Comparison of ENCODE assay signal across 9 mouse cellular contexts in the genomic region with DNA sequence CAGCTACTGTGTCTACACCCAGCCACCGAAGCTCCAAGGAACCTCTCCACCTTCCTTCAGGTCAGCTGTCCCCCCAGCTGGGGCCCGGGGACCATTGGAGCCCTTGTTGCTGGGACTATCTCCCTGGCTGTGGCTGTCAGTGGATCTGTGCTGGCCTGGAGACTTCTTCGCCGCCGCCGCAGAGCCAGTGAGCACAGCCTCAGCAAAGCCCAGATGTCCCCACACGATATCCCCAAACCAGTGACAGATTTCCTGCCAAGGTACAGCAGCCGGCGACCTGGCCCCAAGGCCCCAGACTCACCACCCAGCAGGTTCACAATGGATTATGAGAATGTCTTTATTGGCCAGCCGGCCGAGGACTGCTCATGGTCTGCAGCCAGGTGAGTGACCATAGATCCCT. TPM values are rescaled to one million over a fixed set of nuclear protein-coding genes. Genes with fewer than 3 reads are reported as not detected.
DNase-seq lines count a peak whose midpoint lies in the region; ATAC-seq and TF ChIP-seq lines count a peak whose summit lies in the region.
"Had no signal": no experiment of that assay in that cellular context is flagged by ENCODE, and none has a peak within 500 bp of the region (broad histone marks: within the 10 kb centered on the region; RNA-seq: fewer than 3 reads in every experiment).

No protein-coding gene starts in this region.

- no peak for TF ChIP-seq CTCF in CH12.LX (conservative IDR thresholded peaks at IDR 0.05 in 1 of 2, IDR thresholded peaks at IDR 0.05 in 1 of 2; ENCODE audit: low read depth in 2 of 2, low read length in 2 of 2)
- TF ChIP-seq CTCF in MEL (IDR thresholded peaks at IDR 0.05 in 2 of 3, conservative IDR thresholded peaks at IDR 0.05 in 1 of 3; ENCODE audit: control insufficient read depth in 1 of 3, insufficient read depth in 1 of 3, low read depth in 2 of 3, low read length in 3 of 3, poor library complexity in 1 of 3, severe bottlenecking in 1 of 3) = no peak
- no peak for TF ChIP-seq CTCF in liver, adult 2 months (IDR thresholded peaks at IDR 0.05; ENCODE audit: low read depth, low read length)

- 0 out of 2 replicates have a peak overlapping the region, but pooled peaks have one; percentile 13 for H3K9ac ChIP-seq in hindbrain, embryonic 16.5 days (ENCODE audit: low read depth, low read length)
- H3K9ac ChIP-seq in hindbrain, embryonic 11.5 days (ENCODE audit: low read depth, low read length) = no peak overlapping the region
- H3K9ac ChIP-seq in CH12.LX (ENCODE audit: insufficient read depth, low read depth) (peak overlapping the region; percentile 18; the same call in 1 of the 2 replicates), MEL (ENCODE audit: control insufficient read depth, low read depth, low read length, poor library complexity, severe bottlenecking) (peak overlapping the region; percentile 26)
- H3K9ac ChIP-seq in liver, adult 2 months (ENCODE audit: low read depth, low read length) = peak overlapping the region; percentile 5; the same call in 1 of the 2 replicates

- no peaks in the 10 kb centered on the region for H3K79me2 ChIP-seq in CH12.LX (replicated peaks; ENCODE audit: control insufficient read depth, extremely low read depth, insufficient read depth, poor library complexity, severe bottlenecking)
- no peaks in the 10 kb centered on the region for H3K79me2 ChIP-seq in MEL (ENCODE audit: control insufficient read depth, insufficient read depth, low read length, poor library complexity)
- no peaks in the 10 kb centered on the region for H3K79me2 ChIP-seq in liver, adult 2 months (ENCODE audit: control insufficient read depth, insufficient read depth, low read length)

- H3K4me1 ChIP-seq in hindbrain, embryonic 16.5 days (ENCODE audit: control insufficient read depth, insufficient read depth, low read depth, low read length) = no peaks in the 10 kb centered on the region
- no peaks in the 10 kb centered on the region for H3K4me1 ChIP-seq in hindbrain, embryonic 11.5 days (replicated peaks; ENCODE audit: control insufficient read depth, insufficient read depth, low read length)
- H3K4me1 ChIP-seq in CH12.LX (ENCODE audit: control insufficient read depth in 1 of 2, insufficient read depth in 2 of 2) = peaks cover 29 to 67% of the 10 kb centered on the region in 2 experiments
- H3K4me1 ChIP-seq in MEL (ENCODE audit: control insufficient read depth in 1 of 2, insufficient read depth in 2 of 2, low read length in 2 of 2) = peaks cover 7 to 44% of the 10 kb centered on the region in 2 experiments
- no peaks in the 10 kb centered on the region for H3K4me1 ChIP-seq in liver, adult 2 months (ENCODE audit: control insufficient read depth, insufficient read depth, low read length)

- no peaks in the 10 kb centered on the region for H3K36me3 ChIP-seq in hindbrain, embryonic 16.5 days (ENCODE audit: control insufficient read depth, insufficient read depth, low read length)
- no peaks in the 10 kb centered on the region for H3K36me3 ChIP-seq in hindbrain, embryonic 11.5 days (ENCODE audit: control insufficient read depth, insufficient read depth, low read length)
- H3K36me3 ChIP-seq in CH12.LX (replicated peaks in 1 of 2; ENCODE audit: control insufficient read depth in 1 of 2, insufficient read depth in 1 of 2, low read length in 1 of 2) (peaks cover 0 to 6% of the 10 kb centered on the region in 2 experiments), MEL (ENCODE audit: control insufficient read depth in 1 of 2, insufficient read depth in 2 of 2, low read length in 2 of 2) (peaks cover 0 to 18% of the 10 kb centered on the region in 2 experiments; a peak in 2 of 4 replicates)
- H3K36me3 ChIP-seq in liver, adult 2 months (ENCODE audit: control insufficient read depth, insufficient read depth, low read length) = no peaks in the 10 kb centered on the region

- TF ChIP-seq EP300 in CH12.LX (IDR thresholded peaks at IDR 0.05; ENCODE audit: low read length) (no peak), MEL (IDR thresholded peaks at IDR 0.05; ENCODE audit: low read depth in 1 of 2, low read length in 2 of 2) (peak in 1 of 2 experiments; percentile 13; a peak in 1 of 4 replicates)

- H3K4me2 ChIP-seq in hindbrain, embryonic 16.5 days (ENCODE audit: low read length) = no peak overlapping the region
- no peak overlapping the region for H3K4me2 ChIP-seq in hindbrain, embryonic 11.5 days (replicated peaks; ENCODE audit: low read depth, low read length)
- H3K4me2 ChIP-seq in CH12.LX (ENCODE audit: insufficient read depth, low read depth, poor library complexity, severe bottlenecking) = peak overlapping the region; percentile 33

- H3K27ac ChIP-seq in hindbrain, embryonic 16.5 days (ENCODE audit: low read depth, low read length) = no peak overlapping the region
- H3K27ac ChIP-seq in hindbrain, embryonic 11.5 days (ENCODE audit: low read depth, low read length) = no peak overlapping the region
- H3K27ac ChIP-seq in CH12.LX (ENCODE audit: insufficient read depth, low read depth) (peak overlapping the region; percentile 82), MEL (ENCODE audit: control insufficient read depth, low read depth, low read length) (peak overlapping the region; percentile 57)
- peak overlapping the region; percentile 1; the same call in 1 of the 2 replicates for H3K27ac ChIP-seq in liver, adult 2 months (replicated peaks; ENCODE audit: insufficient read depth, low read depth, low read length)

- no peaks in the 10 kb centered on the region for H3K9me3 ChIP-seq in hindbrain, embryonic 16.5 days (ENCODE audit: control insufficient read depth, low read length)
- H3K9me3 ChIP-seq in hindbrain, embryonic 11.5 days (ENCODE audit: control insufficient read depth, low read length) = no peaks in the 10 kb centered on the region
- no peaks in the 10 kb centered on the region for H3K9me3 ChIP-seq in CH12.LX (replicated peaks; ENCODE audit: low read length)
- no peaks in the 10 kb centered on the region for H3K9me3 ChIP-seq in MEL (replicated peaks; ENCODE audit: insufficient read depth, low read length)

- DNase-seq in hindbrain, embryonic 11.5 days (ENCODE audit: low spot score) = no peak
- DNase-seq in CH12.LX (ENCODE audit: extremely low read depth) (no peak), MEL (ENCODE audit: low read depth, low spot score) (peak; percentile 64)
- DNase-seq in liver, adult 2 months (ENCODE audit: extremely low read depth, low read depth, low spot score) = no peak
- DNase-seq in left cerebral cortex, postnatal 25 days (ENCODE audit: low spot score in 2 of 2) = no peak
- no peak for DNase-seq in kidney, postnatal 25 days
- DNase-seq in kidney, postnatal 14 days = no peak
- DNase-seq: cerebellum, adult 9-10 months had no signal

- no peak for ATAC-seq in hindbrain, embryonic 16.5 days
- ATAC-seq in hindbrain, embryonic 11.5 days (ENCODE audit: low FRiP score) = no peak

- no peak for TF ChIP-seq RAD21 in CH12.LX (IDR thresholded peaks at IDR 0.05; ENCODE audit: low read depth, low read length)
- no peak for TF ChIP-seq RAD21 in MEL (IDR thresholded peaks at IDR 0.05; ENCODE audit: low read depth, low read length)

- H3K4me3 ChIP-seq in hindbrain, embryonic 16.5 days (ENCODE audit: low read length) = no peak overlapping the region
- H3K4me3 ChIP-seq in hindbrain, embryonic 11.5 days (ENCODE audit: low read depth, low read length) = no peak overlapping the region
- H3K4me3 ChIP-seq in CH12.LX (replicated peaks in 1 of 3; ENCODE audit: low read depth in 2 of 3, low read length in 2 of 3, poor library complexity in 1 of 3) (peak overlapping the region in 2 of 3 experiments; percentile 34 to 35), MEL (ENCODE audit: control insufficient read depth in 1 of 2, insufficient read depth in 1 of 2, low read depth in 2 of 2, low read length in 2 of 2) (peak overlapping the region in 1 of 2 experiments; percentile 1; a peak in 1 of 4 replicates)
- peak overlapping the region; percentile 48 for H3K4me3 ChIP-seq in liver, adult 2 months (ENCODE audit: insufficient read depth, low read depth, low read length)

- 79% methylated on average over 11 of the region's 11 CpGs for WGBS in hindbrain, embryonic 16.5 days
- WGBS in hindbrain, embryonic 11.5 days = 81% methylated on average over 11 of the region's 11 CpGs
- 89% methylated on average over 11 of the region's 11 CpGs for WGBS in liver, adult 2 months

- in situ Hi-C loops in CH12.LX (cut with MboI; ENCODE audit: low pct_ligation_motif_present, low pct_unique_long_range_greater_than_20kb, low sequenced_read_pairs) = no loop called here

- dilution Hi-C loops in CH12.LX (cut with MboI; ENCODE audit: extremely low pct_ligation_motif_present, extremely low pct_unique_long_range_greater_than_20kb, low sequenced_read_pairs) = no loop called here

- no peaks in the 10 kb centered on the region for H3K27me3 ChIP-seq in hindbrain, embryonic 16.5 days (replicated peaks; ENCODE audit: control insufficient read depth, insufficient read depth, low read length)
- no peaks in the 10 kb centered on the region; the same call in 1 of the 2 replicates for H3K27me3 ChIP-seq in hindbrain, embryonic 11.5 days (ENCODE audit: control insufficient read depth, insufficient read depth, low read length)
- H3K27me3 ChIP-seq in CH12.LX (replicated peaks) (no peaks in the 10 kb centered on the region), MEL (ENCODE audit: control insufficient read depth in 1 of 2, insufficient read depth in 2 of 2, low read length in 2 of 2) (no peaks in the 10 kb centered on the region)
- no peaks in the 10 kb centered on the region for H3K27me3 ChIP-seq in liver, adult 2 months (ENCODE audit: control insufficient read depth, insufficient read depth, low read length)

- no peak for TF ChIP-seq POLR2A in CH12.LX (IDR thresholded peaks at IDR 0.05; ENCODE audit: low read depth, low read length)
- TF ChIP-seq POLR2A in MEL (IDR thresholded peaks at IDR 0.05; ENCODE audit: control insufficient read depth in 1 of 2, insufficient read depth in 1 of 2, low read depth in 1 of 2, low read length in 2 of 2, poor library complexity in 1 of 2) = no peak
- TF ChIP-seq POLR2A in liver, adult 2 months (IDR thresholded peaks at IDR 0.05; ENCODE audit: extremely low read depth, insufficient read depth, low read length) = no peak

- intact Hi-C loops in left cerebral cortex, postnatal 25 days (cut with DNase I) = loop anchor here (10.0 kb wide), 1 partner anchor 47 kb away; a partner anchor contains a TSS

RNA-seq across cellular contexts. Expression of a gene that starts 2.0 kb away (rescaled TPM):
- 1.1 and 1.6 TPM in 2 replicates for polyA plus RNA-seq in hindbrain, embryonic 16.5 days (2015; fragmentation: Nextera tagmentation; extraction: Ambion mirVana)
- polyA plus RNA-seq in hindbrain, embryonic 11.5 days (2014; fragmentation: Nextera tagmentation; extraction: Ambion mirVana) = 0.85 and 0.97 TPM in 2 replicates
- total RNA-seq in CH12.LX (2012; rRNA removed) = 0.25 and 0.30 TPM in 2 replicates
- 2.4 and 2.6 TPM in 2 replicates for total RNA-seq in CH12.LX (2014; rRNA removed)
- polyA plus RNA-seq in CH12.LX (2012; ENCODE audit: insufficient read length, low read depth) = 4.0 and 5.9 TPM in 2 replicates
- 0.20 and 0.39 TPM in 2 replicates for total RNA-seq in MEL (2012; rRNA removed)
- polyA plus RNA-seq in MEL (2012; ENCODE audit: insufficient read depth in 1 of 2, insufficient read length in 2 of 2, low read depth in 1 of 2, low replicate concordance in 2 of 2, missing spikeins in 1 of 2) = 1 to 10 TPM in 1 of 2 experiments, not detected in 1; 1.1 TPM
- total RNA-seq in liver, adult 2 months (2014; rRNA removed) = 1.4 and 2.3 TPM in 2 replicates
- polyA plus RNA-seq in liver, adult 2 months (2012; rRNA removed) = 2.5 and 7.0 TPM in 2 replicates
- total RNA-seq in left cerebral cortex, postnatal 25 days (2021) = 1 to 10 TPM in 1 of 2 experiments, under 1 TPM in 1; 0.37 to 1.2 TPM

RNA-seq across cellular contexts. Expression of a gene that starts 9.3 kb away (rescaled TPM):
- polyA plus RNA-seq in hindbrain, embryonic 16.5 days (2015; fragmentation: Nextera tagmentation; extraction: Ambion mirVana) = 148 and 157 TPM in 2 replicates
- polyA plus RNA-seq in hindbrain, embryonic 11.5 days (2014; fragmentation: Nextera tagmentation; extraction: Ambion mirVana) = 126 and 129 TPM in 2 replicates
- 77.3 and 84.9 TPM in 2 replicates for total RNA-seq in CH12.LX (2012; rRNA removed)
- 31.0 and 41.3 TPM in 2 replicates for total RNA-seq in CH12.LX (2014; rRNA removed)
- 114 and 128 TPM in 2 replicates for polyA plus RNA-seq in CH12.LX (2012; ENCODE audit: insufficient read length, low read depth)
- 80.2 and 84.9 TPM in 2 replicates for total RNA-seq in MEL (2012; rRNA removed)
- polyA plus RNA-seq in MEL (2012; ENCODE audit: insufficient read depth in 1 of 2, insufficient read length in 2 of 2, low read depth in 1 of 2, low replicate concordance in 2 of 2, missing spikeins in 1 of 2) = 100 to 1,000 TPM in 1 of 2 experiments, not detected in 1; 212 TPM
- 2.3 and 5.0 TPM in 2 replicates for total RNA-seq in liver, adult 2 months (2014; rRNA removed)
- polyA plus RNA-seq in liver, adult 2 months (2012; rRNA removed) = 13.5 and 16.4 TPM in 2 replicates
- 100 to 1,000 TPM; 242 to 257 TPM for total RNA-seq in left cerebral cortex, postnatal 25 days (2021)

RNA-seq across cellular contexts. Expression of a gene that starts 14.3 kb away (rescaled TPM):
- polyA plus RNA-seq in hindbrain, embryonic 16.5 days (2015; fragmentation: Nextera tagmentation; extraction: Ambion mirVana) = 0.11 and 0.48 TPM in 2 replicates
- polyA plus RNA-seq in hindbrain, embryonic 11.5 days (2014; fragmentation: Nextera tagmentation; extraction: Ambion mirVana) = not detected in 2 replicates
- 0.21 TPM in 1 of 2 replicates, not detected in the other for total RNA-seq in CH12.LX (2012; rRNA removed)
- total RNA-seq in CH12.LX (2014; rRNA removed) = not detected in 2 replicates
- polyA plus RNA-seq in CH12.LX (2012; ENCODE audit: insufficient read length, low read depth) = 0.16 TPM in 1 of 2 replicates, not detected in the other
- 0.15 and 1.8 TPM in 2 replicates for total RNA-seq in MEL (2012; rRNA removed)
- polyA plus RNA-seq in MEL (2012; ENCODE audit: insufficient read depth in 1 of 2, insufficient read length in 2 of 2, low read depth in 1 of 2, low replicate concordance in 2 of 2, missing spikeins in 1 of 2) = under 1 TPM in 1 of 2 experiments, not detected in 1; 0.63 TPM
- 5.8 and 12.6 TPM in 2 replicates for total RNA-seq in liver, adult 2 months (2014; rRNA removed)
- polyA plus RNA-seq in liver, adult 2 months (2012; rRNA removed) = 23.8 and 27.7 TPM in 2 replicates
- not detected for total RNA-seq in left cerebral cortex, postnatal 25 days (2021)

RNA-seq across cellular contexts. Expression of a gene that starts 23.8 kb away (rescaled TPM):
- polyA plus RNA-seq in hindbrain, embryonic 16.5 days (2015; fragmentation: Nextera tagmentation; extraction: Ambion mirVana) = 150 and 164 TPM in 2 replicates
- polyA plus RNA-seq in hindbrain, embryonic 11.5 days (2014; fragmentation: Nextera tagmentation; extraction: Ambion mirVana) = 57.9 and 65.1 TPM in 2 replicates
- total RNA-seq in CH12.LX (2012; rRNA removed) (141 and 174 TPM in 2 replicates), CH12.LX (2014; rRNA removed) (99.9 and 107 TPM in 2 replicates), MEL (2012; rRNA removed) (84.1 and 90.9 TPM in 2 replicates)
- polyA plus RNA-seq in CH12.LX (2012; ENCODE audit: insufficient read length, low read depth) (139 and 163 TPM in 2 replicates), MEL (2012; ENCODE audit: insufficient read depth in 1 of 2, insufficient read length in 2 of 2, low read depth in 1 of 2, low replicate concordance in 2 of 2, missing spikeins in 1 of 2) (100 to 1,000 TPM in 1 of 2 experiments, not detected in 1; 189 TPM)
- total RNA-seq in liver, adult 2 months (2014; rRNA removed) = 3.2 and 6.4 TPM in 2 replicates
- polyA plus RNA-seq in liver, adult 2 months (2012; rRNA removed) = 9.4 and 16.6 TPM in 2 replicates
- 10 to 100 TPM; 51.9 to 52.1 TPM for total RNA-seq in left cerebral cortex, postnatal 25 days (2021)

RNA-seq across cellular contexts. Expression of a gene that starts 42.2 kb away (rescaled TPM):
- 78.3 and 87.6 TPM in 2 replicates for polyA plus RNA-seq in hindbrain, embryonic 16.5 days (2015; fragmentation: Nextera tagmentation; extraction: Ambion mirVana)
- polyA plus RNA-seq in hindbrain, embryonic 11.5 days (2014; fragmentation: Nextera tagmentation; extraction: Ambion mirVana) = 170 TPM in 2 replicates
- 15.2 and 22.9 TPM in 2 replicates for total RNA-seq in CH12.LX (2012; rRNA removed)
- total RNA-seq in CH12.LX (2014; rRNA removed) = 10.3 and 12.3 TPM in 2 replicates
- 30.0 and 35.1 TPM in 2 replicates for polyA plus RNA-seq in CH12.LX (2012; ENCODE audit: insufficient read length, low read depth)
- 12.6 and 13.7 TPM in 2 replicates for total RNA-seq in MEL (2012; rRNA removed)
- polyA plus RNA-seq in MEL (2012; ENCODE audit: insufficient read depth in 1 of 2, insufficient read length in 2 of 2, low read depth in 1 of 2, low replicate concordance in 2 of 2, missing spikeins in 1 of 2) = 10 to 100 TPM in 1 of 2 experiments, not detected in 1; 19.5 TPM
- total RNA-seq in liver, adult 2 months (2014; rRNA removed) = 39.1 and 42.6 TPM in 2 replicates
- 91.3 and 117 TPM in 2 replicates for polyA plus RNA-seq in liver, adult 2 months (2012; rRNA removed)
- 10 to 100 TPM; 12.7 to 18.1 TPM for total RNA-seq in left cerebral cortex, postnatal 25 days (2021)

Comparison
In these comparisons a context has a peak if more than half of its experiments do, and no peak if none do; other contexts are left out.
1. H3K27ac ChIP-seq: peak in CH12.LX (single experiment), MEL (single experiment) and liver, adult 2 months (single experiment); none in hindbrain, embryonic 16.5 days (single experiment) and hindbrain, embryonic 11.5 days (single experiment).
2. H3K4me3 ChIP-seq: peak in CH12.LX (2 of 3) and liver, adult 2 months (single experiment); none in hindbrain, embryonic 16.5 days (single experiment) and hindbrain, embryonic 11.5 days (single experiment).
3. RNA of a gene that starts 14.3 kb away (polyA plus RNA-seq): 23.8 to 27.7 TPM in liver, adult 2 months; 0.63 TPM in MEL, 0.11 to 0.48 TPM in hindbrain, embryonic 16.5 days, 0.16 TPM in CH12.LX and not detected in hindbrain, embryonic 11.5 days; every median in the first group is over 10 times any median in the second.